Mouse (Mus musculus) MEL (cell line): ENCODE measurements around the gene Sag. TPM values are rescaled to one million over a fixed set of nuclear protein-coding genes. Genes with fewer than 3 reads are reported as not detected.

Experiments used
- DNase-seq: peaks from one replicate; pipeline ENCODE4 v3.0.0; 2011; ENCODE audit warnings: low read depth, low spot score
- H3K27ac ChIP-seq: 2 replicates; pipeline ENCODE4 v1.5.1; 2012; ENCODE audit warnings: low read depth, mild to moderate bottlenecking, control low read depth, low read length, moderate library complexity; ENCODE audit not compliant: control insufficient read depth
- H3K27me3 ChIP-seq, 2 experiments: fragments of 150-350 bp in 1 of 2; sonication (generic) in 1 of 2; 2 replicates each; pipeline ENCODE4 v1.6.1; 2012; ENCODE audit warnings: low read length in 2 of 2, mild to moderate bottlenecking in 2 of 2, improper control_type of control experiment in 1 of 2, moderate library complexity in 1 of 2; ENCODE audit not compliant: insufficient read depth in 2 of 2, control insufficient read depth in 1 of 2
- H3K36me3 ChIP-seq, 2 experiments: 2 replicates each; pipeline ENCODE4 v1.6.1; 2012 to 2014; ENCODE audit warnings: low read length in 2 of 2, improper control_type of control experiment in 1 of 2, inconsistent platforms in 1 of 2, mild to moderate bottlenecking in 1 of 2; ENCODE audit not compliant: insufficient read depth in 2 of 2, control insufficient read depth in 1 of 2
- H3K4me1 ChIP-seq, 2 experiments: fragments of 150-350 bp in 1 of 2; sonication (generic) in 1 of 2; 2 replicates each; pipeline ENCODE4 v1.6.1; 2012; ENCODE audit warnings: low read length in 2 of 2, improper control_type of control experiment in 1 of 2, mild to moderate bottlenecking in 1 of 2; ENCODE audit not compliant: insufficient read depth in 2 of 2, control insufficient read depth in 1 of 2
- H3K4me3 ChIP-seq, 2 experiments: fragments of 150-350 bp in 1 of 2; sonication (generic) in 1 of 2; 2 replicates each; pipeline ENCODE4 v1.5.1; 2012; ENCODE audit warnings: low read depth in 2 of 2, low read length in 2 of 2, mild to moderate bottlenecking in 2 of 2, moderate library complexity in 2 of 2, control low read depth in 1 of 2, improper control_type of control experiment in 1 of 2; ENCODE audit not compliant: control insufficient read depth in 1 of 2, insufficient read depth in 1 of 2
- H3K79me2 ChIP-seq: 2 replicates; pipeline ENCODE4 v1.6.1; 2012; ENCODE audit warnings: mild to moderate bottlenecking, low read length, moderate library complexity; ENCODE audit not compliant: control insufficient read depth, poor library complexity, insufficient read depth
- H3K9ac ChIP-seq: 2 replicates; pipeline ENCODE4 v1.6.1; 2012; ENCODE audit warnings: low read depth, mild to moderate bottlenecking, control low read depth, low read length, moderate library complexity; ENCODE audit not compliant: control insufficient read depth, poor library complexity, severe bottlenecking
- H3K9me3 ChIP-seq: fragments of 150-350 bp; sonication (generic); replicated peaks from 2 replicates; pipeline ENCODE4 v1.6.1; 2012; ENCODE audit warnings: mild to moderate bottlenecking, low read length, improper control_type of control experiment, moderate library complexity; ENCODE audit not compliant: insufficient read depth
- CHD1 ChIP-seq: IDR thresholded peaks from 2 replicates; pipeline ENCODE4 v1.6.1; 2012; ENCODE audit warnings: low read depth, mild to moderate bottlenecking, inconsistent platforms, low read length, improper control_type of control experiment
- CHD2 ChIP-seq: IDR thresholded peaks from 2 replicates; pipeline ENCODE4 v1.6.1; 2011; ENCODE audit warnings: low read length, improper control_type of control experiment
- ELF1 ChIP-seq: IDR thresholded peaks from 2 replicates; pipeline ENCODE4 v1.6.1; 2014; ENCODE audit warnings: low read depth, mild to moderate bottlenecking, inconsistent platforms, low read length, improper control_type of control experiment, moderate library complexity
- EP300 ChIP-seq, 2 experiments: IDR thresholded peaks; 2 replicates each; pipeline ENCODE4 v1.6.1; 2011; ENCODE audit warnings: improper control_type of control experiment in 2 of 2, low read length in 2 of 2, low read depth in 1 of 2, mild to moderate bottlenecking in 1 of 2
- GATA1 ChIP-seq: IDR thresholded peaks from 2 replicates; pipeline ENCODE4 v1.6.1; 2011; ENCODE audit warnings: low read depth, low read length, improper control_type of control experiment
- MYC ChIP-seq: IDR thresholded peaks from 2 replicates; pipeline ENCODE4 v1.6.1; 2011; ENCODE audit warnings: low read depth, mild to moderate bottlenecking, low read length, improper control_type of control experiment, moderate library complexity
- NELFE ChIP-seq: IDR thresholded peaks from 2 replicates; pipeline ENCODE4 v1.6.1; 2011; ENCODE audit warnings: low read depth, low read length, improper control_type of control experiment
- POLR2A ChIP-seq, 2 experiments: IDR thresholded peaks; 2 replicates each; pipeline ENCODE4 v1.6.1; 2011 to 2012; ENCODE audit warnings: low read length in 2 of 2, mild to moderate bottlenecking in 2 of 2, control low read depth in 1 of 2, improper control_type of control experiment in 1 of 2, low read depth in 1 of 2, moderate library complexity in 1 of 2; ENCODE audit not compliant: control insufficient read depth in 1 of 2, insufficient read depth in 1 of 2, poor library complexity in 1 of 2
- POLR2AphosphoS2 ChIP-seq: IDR thresholded peaks from 2 replicates; pipeline ENCODE4 v1.6.1; 2011; ENCODE audit warnings: low read length, improper control_type of control experiment
- POLR2AphosphoS5 ChIP-seq: IDR thresholded peaks from 2 replicates; pipeline ENCODE4 v1.6.1; 2012; ENCODE audit warnings: low read depth, borderline replicate concordance, mild to moderate bottlenecking, inconsistent platforms, low read length, moderate library complexity, mixed read lengths
- RAD21 ChIP-seq: IDR thresholded peaks from 2 replicates; pipeline ENCODE4 v1.6.1; 2011; ENCODE audit warnings: mild to moderate bottlenecking, low read depth, low read length, improper control_type of control experiment
- TAL1 ChIP-seq: IDR thresholded peaks from 2 replicates; pipeline ENCODE4 v1.6.1; 2012; ENCODE audit warnings: mild to moderate bottlenecking, inconsistent platforms, low read length, moderate library complexity, mixed read lengths
- TCF12 ChIP-seq: IDR thresholded peaks from 2 replicates; pipeline ENCODE4 v1.6.1; 2014; ENCODE audit warnings: low read depth, mild to moderate bottlenecking, inconsistent platforms, low read length, improper control_type of control experiment, moderate library complexity
- UBTF ChIP-seq: IDR thresholded peaks from 2 replicates; pipeline ENCODE4 v1.6.1; 2012; ENCODE audit warnings: low read depth, mild to moderate bottlenecking, inconsistent platforms, low read length, improper control_type of control experiment, moderate library complexity, borderline replicate concordance; ENCODE audit not compliant: insufficient read depth
- USF1 ChIP-seq: IDR thresholded peaks from 2 replicates; pipeline ENCODE4 v1.6.1; 2014; ENCODE audit warnings: low read depth, mild to moderate bottlenecking, inconsistent platforms, low read length, improper control_type of control experiment, moderate library complexity
- USF2 ChIP-seq, 2 experiments: IDR thresholded peaks; 2 replicates each; pipeline ENCODE4 v1.6.1; 2011 to 2012; ENCODE audit warnings: improper control_type of control experiment in 2 of 2, low read length in 2 of 2, borderline replicate concordance in 1 of 2, inconsistent platforms in 1 of 2, low read depth in 1 of 2, mild to moderate bottlenecking in 1 of 2; ENCODE audit not compliant: insufficient read depth in 1 of 2
- ZKSCAN1 ChIP-seq: IDR thresholded peaks from 2 replicates; pipeline ENCODE4 v1.6.1; 2012; ENCODE audit warnings: low read depth, mild to moderate bottlenecking, inconsistent platforms, low read length, improper control_type of control experiment, moderate library complexity
- polyA plus RNA-seq, 2 experiments: library from polyadenylated mRNA; stranded (reverse) in 1 of 2; unstranded in 1 of 2; fragments of >175 nt in 1 of 2; fragments of >200 nt in 1 of 2; gene quantifications; 2 replicates each; pipeline versions ENCODE4 v1.2.1 to v1.2.4; 2012; ENCODE audit warnings: low replicate concordance in 2 of 2, low read depth in 1 of 2; ENCODE audit not compliant: insufficient read length in 2 of 2, insufficient read depth in 1 of 2, missing spikeins in 1 of 2
- total RNA-seq: library from RNA; depleted of rRNA; stranded (reverse); fragments of 300-350 nt; gene quantifications from 2 replicates; pipeline ENCODE4 v1.2.3, GENCODE M21; 2012

The Sag gene
- total and polyA plus RNA-seq, 3 experiments = 2.5 to 4.1 TPM; not detected in 1

GRCm38 (mm10) chr1:87798306-87798705, 5.2 kb upstream of the Sag start:
- Histone ChIP-seq H3K4me1 (no peaks in the 10 kb centered on the region; a peak in 1 of 4 replicates), H3K27ac (no peak overlapping the region), H3K27me3 (no peaks in the 10 kb centered on the region), H3K36me3 (no peaks in the 10 kb centered on the region), H3K9me3 (no peaks in the 10 kb centered on the region), H3K79me2 (no peaks in the 10 kb centered on the region), H3K4me3 (no peak overlapping the region), H3K9ac (no peak overlapping the region)
- TF ChIP-seq USF1 = no peak
- TF ChIP-seq CHD2 = no peak
- TF ChIP-seq TAL1 = no peak
- no peak for TF ChIP-seq CHD1
- no peak for TF ChIP-seq RAD21
- no peak for TF ChIP-seq UBTF
- no peak for TF ChIP-seq ZKSCAN1
- TF ChIP-seq EP300 (IDR thresholded peaks at IDR 0.05; ENCODE audit: low read depth in 1 of 2, low read length in 2 of 2) = no peak
- TF ChIP-seq NELFE = no peak
- no peak for TF ChIP-seq TCF12
- TF ChIP-seq POLR2AphosphoS2 = no peak
- TF ChIP-seq MYC = no peak
- TF ChIP-seq USF2 (IDR thresholded peaks at IDR 0.05; ENCODE audit: borderline replicate concordance in 1 of 2, insufficient read depth in 1 of 2, low read depth in 1 of 2, low read length in 2 of 2) = no peak
- TF ChIP-seq ELF1 = no peak
- no peak for TF ChIP-seq POLR2A (IDR thresholded peaks at IDR 0.05; ENCODE audit: control insufficient read depth in 1 of 2, insufficient read depth in 1 of 2, low read depth in 1 of 2, low read length in 2 of 2, poor library complexity in 1 of 2)
- no peak for DNase-seq

- no peak for TF ChIP-seq POLR2AphosphoS5
- 0 out of 2 replicates have a peak, but pooled peaks have one; percentile 11 for TF ChIP-seq GATA1
- 0 out of 2 replicates have a peak, but pooled peaks have one; percentile 25 for TF ChIP-seq TAL1
- Histone ChIP-seq H3K9me3 (no peaks in the 10 kb centered on the region), H3K4me1 (peaks cover 3 to 6% of the 10 kb centered on the region in 2 experiments; a peak in 3 of 4 replicates), H3K36me3 (no peaks in the 10 kb centered on the region), H3K79me2 (no peaks in the 10 kb centered on the region), H3K4me3 (no peak overlapping the region), H3K27ac (no peak overlapping the region), H3K27me3 (no peaks in the 10 kb centered on the region), H3K9ac (no peak overlapping the region)
- peak; percentile 39 for DNase-seq
Measured at GRCm38 (mm10) chr1:87807751-87808150, 4.3 kb downstream of the Sag start.
